Mouse (Mus musculus): Measurements from ENCODE around the gene Tifab.

The Tifab gene

GRCm38 (mm10) chr13:56176310-56176709 lies 2.4 kb downstream of the Tifab start:
- no peak for DNase-seq (ENCODE audit: low spot score)

GRCm38 (mm10) chr13:56175848-56176247 lies 2.8 kb downstream of the Tifab start:
- no peak for DNase-seq (ENCODE audit: low spot score)

- no peak for DNase-seq (ENCODE audit: low spot score)
Observed at GRCm38 (mm10) chr13:56172901-56173545, 5.7 kb downstream of the Tifab start.

GRCm38 (mm10) chr13:56172106-56172505 lies 6.6 kb downstream of the Tifab start:
- no peak for DNase-seq (ENCODE audit: low spot score)

- DNase-seq (ENCODE audit: low spot score): no peak
Observed at GRCm38 (mm10) chr13:56168403-56168781, 10.3 kb downstream of the Tifab start.

GRCm38 (mm10) chr13:56167446-56168402 lies 11.0 kb downstream of the Tifab start:
- no peak for DNase-seq (ENCODE audit: low spot score)

- DNase-seq (ENCODE audit: low spot score): no peak
Observed at GRCm38 (mm10) chr13:56165561-56165960, 13.1 kb downstream of the Tifab start.

- no peak for DNase-seq (ENCODE audit: low spot score)
Observed at GRCm38 (mm10) chr13:56164372-56164771, 14.3 kb downstream of the Tifab start.

- DNase-seq (ENCODE audit: low spot score): peak; percentile 22
Observed at GRCm38 (mm10) chr13:56163751-56164150, 14.9 kb downstream of the Tifab start.

- no peak for DNase-seq (ENCODE audit: low spot score)
Observed at GRCm38 (mm10) chr13:56162859-56163258, 15.8 kb downstream of the Tifab start.

GRCm38 (mm10) chr13:56159614-56160363 lies 18.9 kb downstream of the Tifab start:
- no peak for DNase-seq (ENCODE audit: low spot score)

- DNase-seq (ENCODE audit: low spot score): no peak
Observed at GRCm38 (mm10) chr13:56159016-56159601, 19.6 kb downstream of the Tifab start.

- no peak for DNase-seq (ENCODE audit: low spot score)
Observed at GRCm38 (mm10) chr13:56155671-56156070, 23.0 kb downstream of the Tifab start.

- peak; percentile 29 for DNase-seq (ENCODE audit: low spot score)
Observed at GRCm38 (mm10) chr13:56155048-56155447, 23.6 kb downstream of the Tifab start.

GRCm38 (mm10) chr13:56152773-56153460 lies 25.8 kb downstream of the Tifab start:
- DNase-seq (ENCODE audit: low spot score): no peak

GRCm38 (mm10) chr13:56151404-56152226 lies 27.1 kb downstream of the Tifab start:
- DNase-seq (ENCODE audit: low spot score): peak; percentile 60

- no peak for DNase-seq (ENCODE audit: low spot score)
Observed at GRCm38 (mm10) chr13:56145523-56145922, 33.2 kb downstream of the Tifab start.

- DNase-seq (ENCODE audit: low spot score): no peak
Observed at GRCm38 (mm10) chr13:56144021-56144420, 34.7 kb downstream of the Tifab start.

GRCm38 (mm10) chr13:56143151-56143513 lies 35.6 kb downstream of the Tifab start:
- no peak for DNase-seq (ENCODE audit: low spot score)

- no peak for DNase-seq (ENCODE audit: low spot score)
Observed at GRCm38 (mm10) chr13:56142382-56143150, 36.1 kb downstream of the Tifab start.
